Mouse (Mus musculus) fat pad, adult 2 months (tissue): ENCODE results near the gene Ndufs7.
"Not testable (repeated sequence)": the region's sequence is repeated elsewhere in the genome, so short reads cannot be mapped to it uniquely, and the experiment has no call there.

ENCODE experiments used
- DNase-seq: peaks from one replicate; pipeline ENCODE4 v3.0.0-alpha.2; 2011; ENCODE audit warnings: low read depth, low spot score; ENCODE audit errors: extremely low read depth

Gene Ndufs7

GRCm38 (mm10) chr10:80239791-80240190, 9.1 kb upstream of the Ndufs7 start:
- no peak for DNase-seq

GRCm38 (mm10) chr10:80242088-80242487, 6.8 kb upstream of the Ndufs7 start:
- no peak for DNase-seq

- DNase-seq, result no peak
These were observed 6.3 kb upstream of the Ndufs7 start for GRCm38 (mm10) chr10:80242607-80243006.

- DNase-seq, result no peak
These were observed 4.0 kb upstream of the Ndufs7 start for GRCm38 (mm10) chr10:80244791-80245399.

GRCm38 (mm10) chr10:80245600-80245999, 3.3 kb upstream of the Ndufs7 start:
- DNase-seq, result no peak

GRCm38 (mm10) chr10:80247849-80248248, 1.1 kb upstream of the Ndufs7 start:
- no peak for DNase-seq

GRCm38 (mm10) chr10:80248437-80248836, 484 bp upstream of the Ndufs7 start:
- DNase-seq, result not testable (repeated sequence)

GRCm38 (mm10) chr10:80250059-80250458, 1.1 kb downstream of the Ndufs7 start:
- DNase-seq, result no peak

GRCm38 (mm10) chr10:80250573-80250972, 1.7 kb downstream of the Ndufs7 start:
- no peak for DNase-seq

GRCm38 (mm10) chr10:80252011-80252410, 3.1 kb downstream of the Ndufs7 start:
- DNase-seq, result no peak

GRCm38 (mm10) chr10:80252493-80253274, 3.8 kb downstream of the Ndufs7 start:
- no peak for DNase-seq

- DNase-seq, result no peak
These were observed 4.6 kb downstream of the Ndufs7 start for GRCm38 (mm10) chr10:80253551-80253950.

- no peak for DNase-seq
These were observed 5.7 kb downstream of the Ndufs7 start for GRCm38 (mm10) chr10:80254331-80255297.

- no peak for DNase-seq
These were observed 7.1 kb downstream of the Ndufs7 start for GRCm38 (mm10) chr10:80255881-80256535.

- DNase-seq, result no peak
These were observed 9.0 kb downstream of the Ndufs7 start for GRCm38 (mm10) chr10:80257936-80258335.

GRCm38 (mm10) chr10:80258752-80259462, 10.0 kb downstream of the Ndufs7 start:
- no peak for DNase-seq

GRCm38 (mm10) chr10:80259463-80259805, 10.5 kb downstream of the Ndufs7 start:
- no peak for DNase-seq

GRCm38 (mm10) chr10:80259861-80260641, 11.1 kb downstream of the Ndufs7 start:
- no peak for DNase-seq
